Mouse (Mus musculus) cerebellum, adult 11-12 months (tissue): ENCODE results near the gene Gm48552.

Experiments
- DNase-seq: peaks from one replicate; pipeline ENCODE4 v3.0.0; 2022

Gene Gm48552

GRCm38 (mm10) chr10:81389373-81389772, 568 bp downstream of the Gm48552 start:
- no peak for DNase-seq

GRCm38 (mm10) chr10:81389801-81390677, 1.2 kb downstream of the Gm48552 start:
- DNase-seq = peak; percentile 70

GRCm38 (mm10) chr10:81390678-81390965, 1.8 kb downstream of the Gm48552 start:
- DNase-seq = peak; percentile 55

- no peak for DNase-seq
Observed at GRCm38 (mm10) chr10:81392270-81392669, 3.5 kb downstream of the Gm48552 start.

GRCm38 (mm10) chr10:81392781-81393185, 4.0 kb downstream of the Gm48552 start, which contains the start of gene Smim24:
Gene Smim24 (plus strand): TSS chr10:81393051.
- DNase-seq = no peak

GRCm38 (mm10) chr10:81393456-81394063, 4.8 kb downstream of the Gm48552 start:
- no peak for DNase-seq

GRCm38 (mm10) chr10:81395127-81395526, 6.3 kb downstream of the Gm48552 start:
- peak; percentile 70 for DNase-seq

- no peak for DNase-seq
Observed at GRCm38 (mm10) chr10:81395865-81396264, 7.1 kb downstream of the Gm48552 start.

GRCm38 (mm10) chr10:81396749-81397148, 7.9 kb downstream of the Gm48552 start:
- no peak for DNase-seq

- peak; percentile 76 for DNase-seq
Observed at GRCm38 (mm10) chr10:81399296-81399695, 10.5 kb downstream of the Gm48552 start.

- peak; percentile 74 for DNase-seq
Observed at GRCm38 (mm10) chr10:81399798-81400308, 11.0 kb downstream of the Gm48552 start.

- peak; percentile 95 for DNase-seq
Observed at GRCm38 (mm10) chr10:81400371-81401204, 11.8 kb downstream of the Gm48552 start.

- DNase-seq = no peak
Observed at GRCm38 (mm10) chr10:81401205-81401520, 12.4 kb downstream of the Gm48552 start.

- peak; percentile 78 for DNase-seq
Observed at GRCm38 (mm10) chr10:81401521-81402226, 12.9 kb downstream of the Gm48552 start.

- DNase-seq = no peak
Observed at GRCm38 (mm10) chr10:81402227-81402765, 13.5 kb downstream of the Gm48552 start.

GRCm38 (mm10) chr10:81403511-81403910, 14.7 kb downstream of the Gm48552 start:
- no peak for DNase-seq

- DNase-seq = no peak
Observed at GRCm38 (mm10) chr10:81404082-81404481, 15.3 kb downstream of the Gm48552 start.

- DNase-seq = no peak
Observed at GRCm38 (mm10) chr10:81404720-81405119, 15.9 kb downstream of the Gm48552 start.

- peak; percentile 83 for DNase-seq
Observed at GRCm38 (mm10) chr10:81405588-81406201, 16.9 kb downstream of the Gm48552 start.

- DNase-seq = peak; percentile 69
Observed at GRCm38 (mm10) chr10:81406504-81407440, 18.0 kb downstream of the Gm48552 start.
